Mouse (Mus musculus) forebrain, embryonic 14.5 days (tissue): Measurements from ENCODE around the gene Meis1. TPM values are rescaled to one million over a fixed set of nuclear protein-coding genes. Genes with fewer than 3 reads are reported as not detected.

ENCODE experiments used
- ATAC-seq: fragments of 200-750 bp; cut with Nextera tagmentation; 2 replicates; pipeline ENCODE4 v1.8.0; 2017; ENCODE audit warnings: mild to moderate bottlenecking, moderate library complexity
- DNase-seq: peaks from one replicate; pipeline ENCODE4 v3.0.0-alpha.2; 2015; ENCODE audit warnings: low spot score
- H3K27ac ChIP-seq: fragments of 300-500 bp; sonication (generic); 2 replicates; pipeline ENCODE4 v1.5.1; 2014; ENCODE audit warnings: low read depth, mild to moderate bottlenecking, control low read depth, low read length, moderate library complexity
- H3K27me3 ChIP-seq: fragments of 300-500 bp; sonication (generic); replicated peaks from 2 replicates; pipeline ENCODE4 v1.6.1; 2014; ENCODE audit warnings: low read length, control low read depth, mixed read lengths; ENCODE audit not compliant: control insufficient read depth, insufficient read depth
- H3K36me3 ChIP-seq: fragments of 300-500 bp; sonication (generic); 2 replicates; pipeline ENCODE4 v1.6.1; 2014; ENCODE audit warnings: low read length, control low read depth; ENCODE audit not compliant: control insufficient read depth, insufficient read depth
- H3K4me1 ChIP-seq: fragments of 300-500 bp; sonication (generic); 2 replicates; pipeline ENCODE4 v1.6.1; 2014; ENCODE audit warnings: antibody characterized with exemption, low read length, control low read depth; ENCODE audit not compliant: control insufficient read depth, insufficient read depth
- H3K4me2 ChIP-seq: fragments of 300-500 bp; sonication (generic); 2 replicates; pipeline ENCODE4 v1.6.1; 2014; ENCODE audit warnings: mild to moderate bottlenecking, control low read depth, low read length
- H3K4me3 ChIP-seq: fragments of 300-500 bp; sonication (generic); 2 replicates; pipeline ENCODE4 v1.5.1; 2014; ENCODE audit warnings: low read depth, low read length, control low read depth
- H3K9ac ChIP-seq: fragments of 300-500 bp; sonication (generic); 2 replicates; pipeline ENCODE4 v1.6.1; 2014; ENCODE audit warnings: mild to moderate bottlenecking, low read length, control low read depth, moderate library complexity
- H3K9me3 ChIP-seq: fragments of 300-500 bp; sonication (generic); replicated peaks from 2 replicates; pipeline ENCODE4 v1.6.1; 2016; ENCODE audit warnings: low read length, control low read depth, mixed read lengths; ENCODE audit not compliant: control insufficient read depth
- WGBS: fragments of 180-500 bp; shearing (Covaris S2); extraction: QIAGEN DNeasy Blood & Tissue Kit; methylation state at CpG from one replicate; pipeline ENCODE4 v1.1.7; 2014; 5-methylcytosine and 5-hydroxymethylcytosine counted together
- polyA plus RNA-seq: library from polyadenylated mRNA; unstranded; fragments of >200 nt; fragmentation: Nextera tagmentation; extraction: Ambion mirVana; gene quantifications from 2 replicates; pipeline ENCODE4 v1.2.1, GENCODE M21; 2014

Gene Meis1
- polyA plus RNA-seq, 1 experiment from 2014 or later = 20.1 TPM

DNA sequence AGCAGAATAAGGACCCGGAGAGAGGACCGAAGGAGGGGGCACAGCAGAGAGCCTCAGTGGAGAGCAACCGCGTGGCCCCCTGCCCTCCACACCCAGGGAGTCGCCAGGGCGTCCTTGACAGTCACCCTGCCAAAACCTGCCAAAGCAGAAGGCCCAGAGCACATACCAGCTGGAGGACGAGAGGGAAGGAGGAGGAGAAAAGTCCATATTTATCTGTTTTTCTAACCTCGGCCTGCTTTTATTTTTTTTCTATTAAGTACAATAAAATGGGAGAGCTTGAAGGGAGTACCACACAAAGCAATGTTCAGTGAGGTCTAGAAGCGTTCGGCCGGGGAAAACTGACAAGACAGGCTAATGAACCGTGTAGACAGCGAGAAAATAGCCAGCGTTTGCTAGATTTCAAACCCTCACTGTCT lies 8.4 kb downstream of the Meis1 start:
- Histone ChIP-seq H3K27me3 (peaks cover 55% of the 10 kb centered on the region), H3K9ac (no peak overlapping the region), H3K36me3 (no peaks in the 10 kb centered on the region), H3K4me3 (no peak overlapping the region), H3K4me2 (peak overlapping the region; percentile 22), H3K4me1 (peaks cover 7% of the 10 kb centered on the region), H3K9me3 (no peaks in the 10 kb centered on the region), H3K27ac (no peak overlapping the region)
- 8% methylated on average over 14 of the region's 14 CpGs for WGBS
- ATAC-seq = no peak
- DNase-seq = no peak

DNA sequence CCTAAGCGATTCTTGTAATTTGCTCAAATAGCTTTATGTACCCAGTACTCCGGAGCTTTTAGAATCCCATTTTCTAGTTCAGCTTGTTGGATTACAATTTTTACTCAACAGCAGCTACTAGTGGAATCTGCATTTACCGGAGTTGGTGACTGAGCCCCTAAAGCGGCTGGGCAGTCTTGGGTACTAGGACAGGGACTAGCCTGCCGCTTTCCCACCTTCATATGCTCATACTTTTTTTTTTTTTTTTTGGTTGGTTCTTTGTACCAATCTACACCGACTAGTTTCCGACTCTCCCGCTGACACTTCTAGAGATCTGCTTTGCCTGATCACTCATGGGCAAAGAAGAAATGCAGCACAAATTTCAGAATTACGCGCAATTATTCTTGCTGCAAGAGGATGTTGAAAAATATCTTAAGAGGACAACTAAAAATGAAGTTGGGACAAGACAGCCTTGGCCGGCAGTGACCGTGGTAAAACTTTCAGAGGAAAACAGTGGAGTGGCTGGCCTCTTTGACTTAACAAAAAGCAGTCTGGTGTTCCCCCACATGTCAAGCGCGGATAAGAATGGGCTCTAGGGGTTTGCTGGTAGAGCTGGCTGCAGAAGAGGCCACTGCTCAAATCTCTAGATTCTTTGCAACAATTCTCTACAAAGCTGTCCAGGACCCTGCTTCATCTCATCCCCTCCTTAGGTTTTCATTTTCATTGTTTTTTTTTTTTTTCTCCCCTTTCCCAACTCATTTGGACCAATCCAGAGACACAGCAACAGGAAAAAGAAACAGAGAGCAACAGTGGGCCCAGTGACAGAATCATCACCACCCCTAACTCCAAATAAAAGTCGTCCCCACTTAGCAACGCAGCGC lies 9.0 kb downstream of the Meis1 start:
- Histone ChIP-seq H3K4me3 (no peak overlapping the region), H3K9ac (no peak overlapping the region), H3K27me3 (peaks cover 55% of the 10 kb centered on the region), H3K27ac (no peak overlapping the region), H3K4me1 (peaks cover 7% of the 10 kb centered on the region), H3K9me3 (no peaks in the 10 kb centered on the region), H3K4me2 (peak overlapping the region; percentile 22), H3K36me3 (no peaks in the 10 kb centered on the region)
- ATAC-seq = no peak
- 27% methylated on average over 17 of the region's 17 CpGs for WGBS
- DNase-seq = no peak

DNA sequence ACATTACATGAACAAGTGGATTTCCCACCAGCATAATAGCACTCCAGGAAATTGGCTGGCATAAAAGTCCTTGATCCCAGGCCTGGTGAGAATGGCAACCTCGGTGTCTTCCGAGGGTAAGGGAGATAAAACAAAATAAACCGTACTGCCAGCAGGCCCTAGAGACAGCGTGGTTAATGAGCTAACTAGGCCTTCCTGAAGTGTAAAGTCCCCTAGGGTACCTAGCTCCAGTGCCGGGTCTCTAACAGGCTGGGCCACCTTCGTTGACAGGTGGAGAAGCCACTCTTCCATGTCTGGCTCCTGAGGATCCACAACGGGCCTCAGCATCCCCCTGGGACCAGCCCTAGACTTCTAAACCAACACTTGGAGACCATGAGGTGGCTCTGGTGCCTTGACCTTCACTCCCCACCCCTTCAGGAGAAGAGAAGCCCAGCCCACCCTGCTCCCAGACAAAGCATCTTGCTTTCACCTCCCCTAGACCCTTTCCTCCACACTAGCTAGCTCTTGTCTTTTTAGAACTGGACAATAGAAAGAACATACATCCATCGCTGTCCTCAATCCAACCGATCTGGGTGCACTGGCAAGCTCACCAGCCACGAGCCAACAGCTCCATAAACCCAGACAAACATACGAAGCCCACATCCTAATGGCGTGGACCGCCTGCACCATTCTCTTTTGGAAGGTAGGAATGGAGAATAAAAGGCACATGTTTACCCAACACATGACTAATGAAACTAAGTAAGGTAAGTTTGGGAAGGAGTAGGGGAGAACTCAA lies 10.0 kb downstream of the Meis1 start:
- Histone ChIP-seq H3K4me3 (no peak overlapping the region), H3K36me3 (no peaks in the 10 kb centered on the region), H3K9ac (no peak overlapping the region), H3K9me3 (no peaks in the 10 kb centered on the region), H3K4me2 (peak overlapping the region; percentile 2; the same call in 1 of the 2 replicates), H3K27ac (no peak overlapping the region), H3K27me3 (peaks cover 56% of the 10 kb centered on the region), H3K4me1 (peaks cover 7% of the 10 kb centered on the region)
- DNase-seq (no peak), ATAC-seq (no peak)
- 40% methylated on average over 13 of the region's 13 CpGs for WGBS

DNA sequence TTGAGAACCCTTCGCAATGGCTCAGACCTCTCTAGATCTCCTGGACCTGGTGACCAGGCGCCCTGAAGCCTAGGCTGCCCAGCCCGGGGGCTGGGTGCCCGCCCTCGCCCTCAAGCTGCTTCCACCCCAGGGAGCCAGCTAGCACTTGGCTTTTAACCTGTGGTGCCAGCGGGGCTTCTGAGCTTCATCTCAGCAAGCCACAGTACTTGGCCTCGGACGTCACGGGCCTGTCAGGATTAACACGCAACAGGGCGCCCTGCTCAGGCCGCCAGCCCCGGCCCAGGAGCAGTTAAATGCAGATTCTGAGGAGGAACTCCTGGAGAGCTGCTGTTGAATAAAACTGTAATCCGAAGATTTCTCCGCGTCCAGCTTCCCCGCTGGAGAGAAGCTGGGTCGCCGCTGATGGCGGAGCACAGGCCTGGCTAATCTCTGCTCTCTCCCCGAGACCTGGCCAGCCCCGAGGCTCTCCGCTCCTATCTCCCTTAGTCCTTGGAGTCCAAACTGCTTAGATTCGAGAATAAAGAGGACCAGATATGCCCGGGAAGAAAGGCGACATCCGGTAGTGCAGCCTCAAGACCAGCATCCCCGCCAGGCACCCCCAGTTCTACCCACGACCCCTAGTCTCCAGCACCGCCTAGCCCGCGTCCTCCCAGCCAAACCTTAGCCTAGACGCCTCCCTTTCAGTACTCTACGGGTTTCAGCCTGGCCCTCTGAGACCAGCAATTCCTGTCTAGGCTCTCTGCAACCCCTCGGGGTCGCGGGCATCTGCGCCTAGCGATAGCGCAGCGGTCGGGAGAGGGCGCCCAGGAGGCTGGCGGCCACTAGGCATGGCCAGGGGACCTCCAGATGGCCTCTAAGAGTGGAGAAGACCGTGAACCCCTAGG lies 11.0 kb downstream of the Meis1 start:
- DNase-seq = no peak
- H3K4me2 ChIP-seq = peak overlapping the region; percentile 42
- no peak overlapping the region; the same call in 1 of the 2 replicates for H3K27ac ChIP-seq
- H3K27me3 ChIP-seq = peaks cover 48% of the 10 kb centered on the region
- H3K9ac ChIP-seq = peak overlapping the region; percentile 35; the same call in 1 of the 2 replicates
- H3K4me1 ChIP-seq = peaks cover 7% of the 10 kb centered on the region
- H3K36me3 ChIP-seq = no peaks in the 10 kb centered on the region
- H3K9me3 ChIP-seq = no peaks in the 10 kb centered on the region
- 12% methylated on average over 45 of the region's 45 CpGs for WGBS
- H3K4me3 ChIP-seq = peak overlapping the region; percentile 13
- ATAC-seq = peak; percentile 25; the same call in 1 of the 2 replicates

DNA sequence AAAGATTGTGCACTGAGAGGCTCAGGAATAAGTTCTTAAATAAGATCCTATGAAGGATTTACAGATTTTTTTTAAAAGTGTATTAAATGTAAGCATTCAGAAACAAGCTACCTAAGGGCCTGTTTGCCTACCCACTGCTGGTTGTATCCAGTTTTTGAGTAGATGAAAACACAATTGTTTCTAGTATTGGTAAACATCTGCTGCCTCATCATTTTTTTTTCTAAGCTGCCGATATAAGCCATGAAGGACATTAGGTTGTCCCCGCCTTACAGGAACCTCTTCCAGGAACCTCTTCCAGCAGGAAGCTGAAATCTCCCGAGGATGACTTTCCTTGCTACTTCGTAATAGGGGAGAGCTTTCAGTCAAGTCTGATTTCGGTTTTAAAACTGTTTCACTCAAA lies 11.7 kb downstream of the Meis1 start:
- Histone ChIP-seq H3K9ac (no peak overlapping the region; the same call in 1 of the 2 replicates), H3K27me3 (peaks cover 43% of the 10 kb centered on the region), H3K4me2 (no peak overlapping the region), H3K4me3 (no peak overlapping the region), H3K4me1 (peaks cover 7% of the 10 kb centered on the region), H3K36me3 (no peaks in the 10 kb centered on the region), H3K27ac (no peak overlapping the region), H3K9me3 (no peaks in the 10 kb centered on the region)
- 44% methylated on average over 5 of the region's 5 CpGs for WGBS
- DNase-seq (no peak), ATAC-seq (no peak)

DNA sequence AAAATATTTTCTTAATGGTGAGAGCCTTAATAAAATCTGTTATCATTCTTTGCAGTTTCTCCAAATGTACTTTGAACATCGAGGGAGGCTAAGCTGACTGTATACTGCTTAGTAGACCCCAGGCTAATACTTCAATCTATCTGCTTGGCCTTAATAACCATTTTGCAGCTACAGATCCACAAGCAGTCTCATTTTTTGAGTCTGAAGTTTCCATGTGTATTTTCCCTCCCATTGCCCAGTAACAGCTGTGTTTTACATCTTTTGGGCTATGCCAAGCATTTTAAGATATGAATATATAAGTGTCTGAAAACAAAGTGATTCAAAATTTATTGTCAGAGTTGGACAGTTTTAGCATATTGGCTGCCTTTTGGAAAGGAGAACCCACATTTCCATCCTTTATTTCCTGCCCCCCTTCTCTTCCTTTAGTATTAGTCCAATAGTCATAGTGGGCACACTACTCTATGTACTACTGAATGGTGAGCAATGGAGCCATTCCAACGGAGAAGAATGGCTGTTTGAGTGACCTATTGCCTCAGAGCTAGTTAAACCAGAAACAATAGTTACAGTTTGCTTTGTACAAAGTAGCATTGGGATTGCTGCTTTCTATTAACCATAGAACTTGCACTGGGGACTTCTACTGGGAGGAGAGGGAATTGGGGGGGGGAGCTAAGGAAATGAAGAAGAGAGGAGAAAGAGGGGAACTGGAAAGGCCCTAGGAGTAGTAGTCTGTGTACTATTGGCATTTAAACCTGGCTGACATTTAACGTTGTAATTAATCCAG lies 12.7 kb downstream of the Meis1 start:
- no peak overlapping the region for H3K4me3 ChIP-seq

DNA sequence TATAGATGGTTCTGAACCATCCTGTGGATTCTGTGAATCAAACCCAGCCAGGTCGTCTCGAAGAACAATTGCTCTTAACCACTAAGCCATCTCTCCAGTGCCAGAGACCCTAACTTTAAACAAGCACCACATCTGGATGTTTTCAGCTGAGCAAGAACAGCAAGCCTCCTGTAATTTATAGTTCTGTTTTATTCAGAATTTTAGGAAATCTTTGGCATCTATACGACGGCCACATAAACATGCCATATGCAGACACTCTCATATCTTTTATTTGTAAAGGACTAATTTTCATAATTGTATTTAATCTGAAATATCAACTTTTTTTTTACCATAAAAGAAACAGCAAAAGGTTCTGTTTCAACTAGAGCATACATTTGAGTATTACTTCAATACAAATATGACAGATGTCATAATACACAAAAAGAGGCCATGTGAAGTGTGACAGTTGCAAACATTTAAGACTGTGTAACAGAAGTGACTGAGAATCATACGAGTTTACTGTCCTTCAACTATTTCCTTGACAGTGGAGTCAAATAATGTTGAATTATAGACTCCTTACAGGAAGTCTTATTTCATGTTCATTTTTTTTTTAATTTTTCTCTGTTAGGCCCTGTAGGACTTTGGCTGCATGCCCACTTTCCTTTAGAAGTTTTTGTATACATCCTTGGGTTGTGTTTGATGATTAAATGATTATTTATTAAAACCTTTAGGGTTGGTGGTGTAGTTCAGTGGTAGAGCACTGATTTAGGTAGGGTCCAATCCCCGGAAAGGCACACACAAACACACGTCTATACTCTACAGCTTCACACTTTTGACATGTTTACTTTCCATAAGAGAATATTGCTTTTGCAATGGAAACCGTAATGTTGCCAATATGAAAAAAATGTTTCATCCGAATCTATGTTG lies 13.5 kb downstream of the Meis1 start:
- peaks cover 32% of the 10 kb centered on the region for H3K27me3 ChIP-seq
- no peaks in the 10 kb centered on the region for H3K36me3 ChIP-seq
- H3K9ac ChIP-seq = no peak overlapping the region
- ATAC-seq = no peak
- no peak overlapping the region for H3K4me2 ChIP-seq
- no peak for DNase-seq
- H3K4me1 ChIP-seq = peaks cover 7% of the 10 kb centered on the region
- WGBS = 87% methylated on average over 9 of the region's 9 CpGs
- H3K27ac ChIP-seq = no peak overlapping the region
- no peak overlapping the region for H3K4me3 ChIP-seq
- H3K9me3 ChIP-seq = no peaks in the 10 kb centered on the region

More for the DNA sequence above, 12.7 kb downstream of the Meis1 start:
- no peaks in the 10 kb centered on the region for H3K36me3 ChIP-seq
- H3K27ac ChIP-seq = no peak overlapping the region
- WGBS = 37% methylated on average over 3 of the region's 3 CpGs
- H3K27me3 ChIP-seq = peaks cover 33% of the 10 kb centered on the region
- no peak for ATAC-seq
- no peak overlapping the region for H3K9ac ChIP-seq
- peaks cover 7% of the 10 kb centered on the region for H3K4me1 ChIP-seq
- H3K4me2 ChIP-seq = no peak overlapping the region
- DNase-seq = no peak
- no peaks in the 10 kb centered on the region for H3K9me3 ChIP-seq
